Mouse (Mus musculus): ENCODE measurements around the gene Zmynd10.

The Zmynd10 gene

DNA sequence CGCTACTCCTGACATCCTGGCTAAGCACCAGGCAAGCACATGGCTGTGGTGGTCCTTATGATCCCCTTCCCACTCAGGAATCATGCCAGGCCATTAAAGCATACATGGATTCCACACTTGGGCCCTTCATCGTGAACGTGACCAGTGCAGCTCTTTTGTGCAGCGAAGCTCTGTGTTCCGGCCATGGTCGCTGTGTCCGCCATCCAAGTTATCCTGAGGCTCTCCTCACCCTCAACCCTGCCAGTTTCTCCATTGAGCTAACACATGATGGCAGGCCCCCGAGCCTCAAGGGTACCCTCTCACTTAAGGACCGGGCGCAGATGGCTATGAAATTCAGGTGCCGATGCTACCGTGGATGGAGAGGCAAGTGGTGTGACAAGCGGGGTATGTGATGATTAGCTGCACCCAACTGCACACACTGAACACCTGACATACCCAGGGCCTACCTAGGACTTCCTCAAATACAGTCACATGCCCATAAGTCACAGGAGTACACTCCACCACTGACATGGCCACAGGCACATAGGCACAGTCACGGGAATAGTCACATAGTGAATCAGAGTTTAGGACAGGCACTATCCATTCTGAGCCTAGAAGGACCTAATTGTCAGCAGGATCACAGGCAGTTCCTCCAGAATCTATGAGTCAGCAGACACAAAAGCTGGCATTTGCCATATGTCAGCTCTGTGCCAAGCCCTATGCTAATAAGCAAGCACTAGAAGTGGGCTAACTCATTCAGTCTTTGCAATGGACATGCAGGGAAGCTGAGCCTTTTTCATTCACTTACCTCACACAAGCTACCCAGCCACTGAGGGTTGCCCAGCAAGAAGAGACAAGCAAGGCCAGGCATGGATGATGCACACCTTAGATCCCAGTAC, 32.2 kb downstream of the Zmynd10 start:
- no peak for DNase-seq (ENCODE audit: low spot score in 2 of 2)

DNA sequence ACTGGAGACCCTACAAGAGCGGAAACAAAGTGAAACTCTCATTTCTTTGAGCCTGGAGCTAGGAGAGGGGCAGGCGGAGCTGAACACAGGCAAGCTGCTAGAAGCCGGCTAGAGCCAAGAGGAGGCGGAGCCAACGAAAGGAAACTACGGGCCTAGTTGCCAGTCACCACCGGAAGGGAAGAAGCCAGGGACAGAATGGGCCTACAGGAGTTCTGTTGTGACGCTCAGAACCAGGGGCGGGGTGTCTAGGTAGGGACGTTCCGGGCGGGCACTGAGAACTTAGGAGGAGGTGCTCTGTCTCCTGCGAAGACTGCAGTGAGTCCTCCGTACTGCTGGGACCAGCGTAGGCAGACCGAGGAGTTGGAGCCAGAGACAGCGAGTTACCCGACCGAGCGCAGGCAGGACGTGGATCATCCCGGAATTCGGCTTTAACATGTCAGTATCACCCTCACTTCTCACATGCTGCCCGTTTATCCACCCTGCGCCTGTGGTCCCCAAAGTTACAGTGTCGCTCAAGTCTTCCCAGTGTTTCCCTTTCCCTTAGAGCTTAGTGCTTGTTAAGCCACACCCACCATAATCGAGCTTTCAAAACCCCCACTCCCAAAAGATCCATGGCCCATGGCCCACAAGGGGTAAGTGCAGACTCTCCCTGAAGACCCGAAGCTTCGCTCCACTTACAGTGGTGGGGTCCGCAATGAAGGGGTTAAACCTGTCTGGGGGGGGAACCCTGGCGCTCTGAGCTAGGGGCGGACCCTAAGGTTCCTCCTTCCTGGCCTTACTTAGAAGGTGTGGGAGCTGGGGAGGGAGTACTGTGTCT, 33.6 kb downstream of the Zmynd10 start, which contains the start of gene Hyal3:
Hyal3 (plus strand) TSS at position 318 of the 817 bp plus-strand sequence.
- peak; percentile 86 to 91 for DNase-seq (ENCODE audit: low spot score in 2 of 2)

GRCm38 (mm10) chr9:107581584-107581983, 34.5 kb downstream of the Zmynd10 start:
- no peak for DNase-seq (ENCODE audit: low spot score in 2 of 2)

DNA sequence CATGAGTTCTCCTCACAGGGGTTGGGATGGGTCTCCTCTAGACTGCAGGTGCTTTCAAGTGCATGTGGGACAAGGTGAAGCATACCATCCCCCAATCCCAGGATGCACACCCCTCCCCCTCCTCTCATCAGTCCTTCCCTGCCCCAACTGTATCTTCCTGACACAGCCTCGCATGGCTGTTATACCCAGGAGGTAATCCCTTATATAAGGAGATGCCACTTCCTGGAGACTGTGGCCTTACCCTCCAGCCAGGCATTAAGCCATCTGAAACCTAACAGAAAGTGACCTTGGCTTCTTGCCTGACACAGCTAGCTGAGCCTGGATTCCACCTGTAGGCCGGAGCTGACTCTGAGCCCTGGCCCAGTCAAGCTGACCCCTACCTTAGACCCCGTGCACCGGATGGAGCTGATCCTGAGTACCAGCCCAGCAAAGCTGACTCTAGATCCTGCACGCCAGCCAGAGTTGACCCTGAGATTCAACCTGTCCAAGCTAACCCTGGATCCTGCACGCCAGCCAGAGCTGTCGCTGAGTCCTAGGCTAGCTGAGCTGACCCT, 35.5 kb downstream of the Zmynd10 start:
- DNase-seq (ENCODE audit: low spot score in 2 of 2): no peak

DNA sequence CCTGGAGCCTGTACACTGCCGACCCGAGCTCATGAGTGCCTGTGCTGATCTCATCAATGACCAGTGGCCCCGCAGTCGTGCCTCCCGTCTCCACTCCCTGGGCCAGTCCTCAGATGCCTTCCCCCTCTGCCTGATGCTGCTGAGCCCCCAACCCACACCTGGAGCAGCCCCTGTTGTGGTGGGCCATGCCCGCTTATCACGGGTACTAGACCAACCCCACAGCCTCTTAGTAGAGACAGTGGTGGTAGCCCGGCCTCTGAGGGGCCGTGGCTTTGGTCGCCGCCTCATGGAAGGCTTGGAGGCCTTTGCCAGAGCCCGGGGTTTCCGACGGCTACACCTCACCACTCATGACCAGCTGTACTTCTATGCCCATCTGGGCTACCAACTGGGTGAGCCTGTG, 36.1 kb downstream of the Zmynd10 start:
- no peak for DNase-seq (ENCODE audit: low spot score in 2 of 2)

GRCm38 (mm10) chr9:107586504-107586903, 39.4 kb downstream of the Zmynd10 start:
- DNase-seq (ENCODE audit: low spot score in 2 of 2): no peak

- peak; percentile 99 for DNase-seq (ENCODE audit: low spot score in 2 of 2)
Observed at GRCm38 (mm10) chr9:107586974-107587832, 40.1 kb downstream of the Zmynd10 start, which contains the start of gene Ifrd2. Ifrd2 (plus strand) TSS chr9:107587642.

GRCm38 (mm10) chr9:107587833-107588639, 40.9 kb downstream of the Zmynd10 start:
- DNase-seq (ENCODE audit: low spot score in 2 of 2): no peak

GRCm38 (mm10) chr9:107590058-107590772, 43.1 kb downstream of the Zmynd10 start:
- no peak for DNase-seq (ENCODE audit: low spot score in 2 of 2)

- no peak for DNase-seq (ENCODE audit: low spot score in 2 of 2)
Observed at GRCm38 (mm10) chr9:107590773-107591060, 43.6 kb downstream of the Zmynd10 start.

DNA sequence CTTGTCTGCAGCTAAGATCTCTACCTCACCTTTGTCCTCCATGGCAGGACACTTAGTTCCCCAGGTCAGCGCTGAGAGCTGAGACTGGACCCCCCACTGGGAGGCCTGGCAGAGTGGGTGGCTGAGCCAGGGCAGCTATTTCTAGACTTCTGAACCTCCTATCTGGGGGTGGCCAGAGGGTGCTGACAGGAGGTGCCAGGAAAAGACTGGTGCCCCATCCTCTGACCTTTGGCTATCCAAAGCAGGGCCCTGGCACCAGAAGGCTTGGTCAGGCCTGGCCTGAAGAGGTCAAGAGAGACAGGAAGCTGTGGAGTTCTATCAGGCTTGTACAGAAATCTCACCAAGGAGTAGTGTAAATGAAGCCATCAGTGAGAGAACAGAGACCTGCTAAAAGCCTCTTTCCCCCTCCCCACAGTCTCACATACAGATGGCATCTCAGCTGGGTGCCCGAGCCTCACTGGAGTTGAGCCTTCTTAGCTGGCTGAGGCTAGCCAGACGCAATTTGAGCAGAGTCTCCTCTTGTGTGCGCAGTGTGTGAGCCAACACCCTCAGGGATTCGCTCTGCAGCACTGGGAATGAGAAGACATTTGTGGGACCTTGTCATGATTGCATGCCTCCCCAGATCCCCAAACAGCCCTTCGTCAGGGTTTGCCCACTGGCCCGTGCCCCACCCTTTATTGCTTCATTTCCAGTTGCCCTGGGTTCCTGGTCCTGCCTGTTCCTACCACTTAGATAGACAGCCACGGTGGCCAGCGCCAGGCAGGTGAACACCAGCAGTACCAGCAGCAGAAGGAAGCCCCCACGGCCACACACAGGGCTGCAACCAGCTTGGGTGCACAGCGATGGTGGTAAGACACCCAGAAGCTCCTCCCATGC, 46.2 kb downstream of the Zmynd10 start:
- no peak for DNase-seq (ENCODE audit: low spot score in 2 of 2)

DNA sequence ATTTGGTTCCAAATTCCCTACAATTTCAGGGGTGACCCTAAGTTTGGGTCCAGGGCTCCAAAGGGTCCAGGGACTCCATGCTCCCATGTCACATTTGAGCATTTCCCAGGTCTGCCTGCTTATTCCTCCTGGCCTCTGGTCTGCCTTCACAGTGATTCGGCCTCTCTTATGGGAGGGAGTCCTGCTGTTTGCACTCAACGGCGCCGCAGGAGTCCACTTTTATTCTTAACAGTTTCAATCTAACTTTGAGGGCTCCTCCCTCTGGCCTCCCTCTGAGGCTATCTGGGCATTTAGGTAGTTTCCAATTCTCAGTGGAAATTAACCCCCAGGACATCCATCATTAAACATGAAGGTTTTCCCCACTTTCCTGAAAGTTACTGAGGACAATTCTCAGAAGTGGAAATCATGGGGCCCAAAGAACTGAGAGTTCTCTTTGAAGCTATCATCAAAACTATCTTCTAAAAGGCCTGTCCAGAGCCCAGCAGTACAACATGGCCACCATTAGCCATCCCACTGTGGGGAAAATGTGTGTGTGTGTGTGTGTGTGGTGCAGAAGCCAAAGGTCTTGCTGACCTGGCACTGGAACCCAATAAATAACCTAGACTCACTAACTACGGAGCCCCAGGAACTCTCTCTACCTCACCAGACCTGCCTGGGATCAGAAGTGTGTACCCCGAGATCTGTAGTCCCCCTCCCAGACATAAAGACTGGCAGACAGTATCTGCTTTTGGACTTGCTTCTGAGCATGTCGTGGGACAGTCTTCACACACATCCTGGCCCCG, 47.4 kb downstream of the Zmynd10 start:
- DNase-seq (ENCODE audit: low spot score in 2 of 2): no peak

DNA sequence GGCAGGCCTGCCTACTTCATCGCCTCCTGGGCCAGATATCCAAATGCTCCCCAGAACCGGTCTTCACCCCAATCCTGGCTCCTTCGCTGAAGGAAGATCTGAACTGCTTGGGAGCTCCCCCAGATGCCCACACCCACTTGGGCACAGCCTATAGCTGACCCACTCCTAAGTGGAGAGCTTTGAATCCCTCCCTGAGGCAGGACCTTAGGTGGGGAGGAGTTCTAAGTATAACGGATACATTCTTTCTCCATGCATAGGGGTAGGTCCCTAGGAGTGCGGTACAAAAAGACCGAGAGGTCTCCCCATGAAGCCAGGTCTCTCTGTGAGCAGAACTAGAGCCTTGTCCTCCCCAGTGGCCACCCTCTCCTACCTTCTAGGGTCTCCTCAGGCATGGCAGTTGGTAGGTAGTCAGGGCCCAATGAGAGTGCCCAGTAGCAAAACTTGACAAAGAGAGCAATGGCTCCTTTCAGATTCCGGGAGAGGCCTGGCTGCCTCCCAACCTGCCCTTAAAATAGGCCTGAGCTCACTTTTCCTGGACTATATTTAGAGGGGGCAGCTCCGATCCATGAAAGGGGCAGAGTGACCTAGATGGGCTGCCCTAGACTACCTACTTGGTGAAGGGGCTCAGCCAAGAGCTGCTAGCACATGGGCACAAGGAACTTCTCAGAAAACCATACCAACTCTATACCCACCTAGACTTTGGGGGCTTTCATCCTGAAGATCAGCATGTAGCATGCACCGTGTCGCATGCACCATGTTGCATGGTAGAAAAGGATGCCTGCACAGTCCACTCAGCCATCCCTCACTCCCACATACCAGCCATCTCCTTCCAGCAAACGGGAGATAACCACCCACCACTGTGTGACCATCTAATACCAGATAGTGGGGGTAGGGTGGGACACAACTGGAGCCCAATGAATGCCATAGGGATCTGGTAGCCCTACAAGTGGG, 49.8 kb downstream of the Zmynd10 start:
- no peak for DNase-seq (ENCODE audit: low spot score in 2 of 2)

GRCm38 (mm10) chr9:107598385-107598784, 51.3 kb downstream of the Zmynd10 start:
- DNase-seq (ENCODE audit: low spot score in 2 of 2): no peak

DNA sequence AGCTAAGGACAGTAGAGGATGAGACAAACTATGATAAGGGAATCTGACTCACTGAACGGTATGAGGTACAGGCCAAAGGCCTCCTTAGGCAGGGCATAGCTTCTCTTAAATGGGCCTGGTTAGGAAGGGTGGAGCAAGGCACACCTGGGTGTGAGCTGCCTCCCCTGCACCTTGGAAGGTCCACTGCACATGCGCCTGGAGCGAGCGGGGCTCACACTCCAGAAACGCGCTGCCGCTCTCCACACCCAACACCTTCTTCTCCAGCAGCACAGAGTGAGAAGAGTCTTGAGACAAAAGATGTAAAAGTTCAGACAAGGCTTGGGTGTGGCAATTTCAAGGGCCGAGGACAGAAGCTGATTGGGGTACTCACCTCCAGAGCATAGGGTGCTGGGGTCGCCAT, 52.3 kb downstream of the Zmynd10 start:
- DNase-seq (ENCODE audit: low spot score in 2 of 2): no peak

- peak in 1 of 2 experiments; percentile 51 for DNase-seq (ENCODE audit: low spot score in 2 of 2)
Observed at GRCm38 (mm10) chr9:107599842-107600241, 52.7 kb downstream of the Zmynd10 start.

DNA sequence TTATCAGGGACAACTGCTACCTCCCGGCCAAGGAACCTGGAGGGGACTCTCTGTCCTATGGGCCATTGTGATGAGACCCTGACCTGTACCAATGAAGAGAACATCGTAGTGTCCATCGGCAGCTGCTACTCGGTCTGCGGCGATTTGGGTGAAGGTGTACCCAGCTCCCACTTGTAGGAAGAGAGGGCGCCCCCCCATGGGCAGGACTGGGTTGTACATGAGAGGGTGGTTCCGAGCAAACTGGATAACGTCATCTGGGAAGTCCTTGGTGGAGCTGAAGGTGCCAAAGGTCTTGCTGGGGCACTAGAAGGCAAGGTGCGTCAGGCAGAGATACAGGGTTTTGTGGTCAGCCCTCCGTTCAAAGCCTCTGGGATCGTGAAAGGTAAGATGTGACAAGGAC, 53.6 kb downstream of the Zmynd10 start:
- DNase-seq (ENCODE audit: low spot score in 2 of 2): no peak

Data from right cerebral cortex, postnatal 36 days (tissue).